Mouse (Mus musculus) embryonic facial prominence, embryonic 15.5 days (tissue): ENCODE measurements around the gene Mast3. TPM values are rescaled to one million over a fixed set of nuclear protein-coding genes. Genes with fewer than 3 reads are reported as not detected.
A peak's percentile ranks its signal among the peaks of the same experiment; 100 is the strongest.

Experiments used
- ATAC-seq: fragments of 200-750 bp; cut with Nextera tagmentation; 2 replicates; pipeline ENCODE4 v1.8.0; 2017; ENCODE audit warnings: low read depth, moderate TSS enrichment; ENCODE audit not compliant: insufficient number of reproducible peaks, low FRiP score, low TSS enrichment
- H3K27ac ChIP-seq: fragments of 300-500 bp; sonication (generic); replicated peaks from 2 replicates; pipeline ENCODE4 v1.5.1; 2015; ENCODE audit warnings: mild to moderate bottlenecking, inconsistent platforms
- H3K27me3 ChIP-seq: fragments of 300-500 bp; sonication (generic); 2 replicates; pipeline ENCODE4 v1.6.1; 2015; ENCODE audit warnings: inconsistent platforms
- H3K36me3 ChIP-seq: fragments of 300-500 bp; sonication (generic); 2 replicates; pipeline ENCODE4 v1.6.1; 2015; ENCODE audit warnings: mild to moderate bottlenecking, inconsistent platforms
- H3K4me1 ChIP-seq: fragments of 300-500 bp; sonication (generic); 2 replicates; pipeline ENCODE4 v1.6.1; 2015; ENCODE audit warnings: inconsistent platforms
- H3K4me2 ChIP-seq: fragments of 300-500 bp; sonication (generic); replicated peaks from 2 replicates; pipeline ENCODE4 v1.6.1; 2015; ENCODE audit warnings: mild to moderate bottlenecking, inconsistent platforms
- H3K4me3 ChIP-seq: fragments of 300-500 bp; sonication (generic); replicated peaks from 2 replicates; pipeline ENCODE4 v1.5.1; 2015; ENCODE audit warnings: mild to moderate bottlenecking, inconsistent platforms
- H3K9ac ChIP-seq: fragments of 300-500 bp; sonication (generic); 2 replicates; pipeline ENCODE4 v1.6.1; 2015; ENCODE audit warnings: inconsistent platforms
- H3K9me3 ChIP-seq: fragments of 300-500 bp; sonication (generic); replicated peaks from 2 replicates; pipeline ENCODE4 v1.6.1; 2016; ENCODE audit warnings: inconsistent platforms
- WGBS: fragments of 180-500 bp; shearing (Covaris S2); methylation state at CpG from one replicate; pipeline ENCODE4 v1.1.7; 2015; 5-methylcytosine and 5-hydroxymethylcytosine counted together
- microRNA-seq: library from miRNA; unstranded; fragments of <30 nt; microRNA quantifications from one replicate; pipeline ENCODE4, GENCODE M21; 2016; ENCODE audit warnings: borderline number of aligned reads
- polyA plus RNA-seq: library from polyadenylated mRNA; unstranded; fragments of >200 nt; fragmentation: Nextera tagmentation; extraction: Ambion mirVana; gene quantifications from 2 replicates; pipeline ENCODE4 v1.2.1, GENCODE M21; 2015

Gene Mast3
- polyA plus RNA-seq, 1 experiment from 2014 or later = 20.2 TPM

DNA sequence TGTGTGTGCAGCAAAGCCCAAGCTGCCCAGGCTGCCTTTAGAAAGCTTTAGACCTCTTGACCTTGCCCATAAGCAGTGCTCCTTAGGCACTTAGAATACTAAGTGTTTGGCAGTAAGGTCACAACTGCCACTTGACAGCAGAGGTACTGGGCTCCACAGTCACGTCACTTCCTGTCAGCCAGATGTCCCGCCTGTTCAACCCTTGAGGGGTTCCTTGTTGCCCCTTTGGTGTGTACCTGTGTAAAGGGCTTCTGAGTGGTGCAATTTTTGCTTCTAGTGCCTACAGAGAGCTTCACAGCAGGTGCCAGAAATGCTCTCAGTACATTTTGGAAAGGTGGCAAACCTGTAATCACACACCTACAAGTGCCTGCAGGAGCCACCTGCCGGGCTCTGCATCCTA lies 66.6 kb downstream of the Mast3 start:
- Histone ChIP-seq H3K36me3 (no peaks in the 10 kb centered on the region), H3K9me3 (no peaks in the 10 kb centered on the region), H3K9ac (no peak overlapping the region), H3K27me3 (peaks cover 38% of the 10 kb centered on the region), H3K4me1 (peaks cover 5% of the 10 kb centered on the region), H3K4me3 (no peak overlapping the region), H3K4me2 (no peak overlapping the region), H3K27ac (no peak overlapping the region)
- ATAC-seq = no peak
- 55% methylated on average over 3 of the region's 3 CpGs for WGBS

DNA sequence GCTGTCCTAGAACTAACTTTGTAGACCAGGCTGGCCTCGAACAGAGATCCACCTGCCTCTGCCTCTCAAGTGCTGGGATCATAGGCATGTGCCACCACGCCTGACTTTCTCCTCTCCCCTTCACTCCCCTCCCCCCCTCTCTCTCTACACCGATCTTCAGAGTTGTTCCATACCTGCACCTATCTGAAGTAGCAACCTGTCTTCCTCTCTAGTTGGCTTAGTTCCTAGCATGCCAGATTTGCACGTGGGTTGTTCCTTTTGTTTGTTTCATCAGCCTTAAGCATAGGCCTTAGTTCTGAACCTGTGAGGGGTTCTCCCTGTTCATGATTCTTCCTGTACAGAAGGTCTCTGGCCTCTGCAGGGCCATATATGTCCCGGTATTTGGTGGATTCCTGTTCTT lies 67.1 kb downstream of the Mast3 start:
- H3K9me3 ChIP-seq = no peaks in the 10 kb centered on the region
- no peak overlapping the region for H3K9ac ChIP-seq
- H3K4me1 ChIP-seq = no peaks in the 10 kb centered on the region
- 62% methylated on average over 5 of the region's 5 CpGs for WGBS
- no peaks in the 10 kb centered on the region for H3K36me3 ChIP-seq
- no peak overlapping the region for H3K27ac ChIP-seq
- no peak overlapping the region for H3K4me2 ChIP-seq
- no peak overlapping the region for H3K4me3 ChIP-seq
- no peak for ATAC-seq
- H3K27me3 ChIP-seq = peaks cover 37% of the 10 kb centered on the region

DNA sequence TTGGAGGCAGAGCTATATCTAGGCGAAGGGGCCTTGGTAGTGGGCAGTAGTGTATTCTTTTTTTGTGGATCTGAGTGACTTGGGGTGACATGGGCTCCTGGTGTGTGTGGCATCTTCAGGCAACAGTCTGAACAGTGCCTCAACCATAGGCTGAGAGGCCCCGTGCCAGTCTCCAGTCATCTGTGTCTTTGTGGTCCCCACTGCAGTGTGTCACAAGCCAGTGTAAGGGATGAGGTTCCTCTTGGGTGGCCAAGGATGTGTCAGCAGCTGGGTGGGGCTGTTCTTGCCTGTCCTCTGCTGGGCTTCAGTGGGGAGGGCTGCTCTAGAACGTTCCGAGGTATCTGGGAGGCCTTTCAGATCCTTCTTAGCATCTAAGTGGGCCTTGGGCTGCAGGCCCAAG lies 73.9 kb downstream of the Mast3 start:
- Histone ChIP-seq H3K9ac (no peak overlapping the region), H3K4me1 (peaks cover 5% of the 10 kb centered on the region; the same call in 1 of the 2 replicates), H3K4me2 (no peak overlapping the region), H3K9me3 (no peaks in the 10 kb centered on the region), H3K27ac (no peak overlapping the region), H3K4me3 (no peak overlapping the region), H3K27me3 (peaks cover 61% of the 10 kb centered on the region), H3K36me3 (no peaks in the 10 kb centered on the region)
- WGBS = 79% methylated on average over 4 of the region's 4 CpGs
- ATAC-seq = no peak

DNA sequence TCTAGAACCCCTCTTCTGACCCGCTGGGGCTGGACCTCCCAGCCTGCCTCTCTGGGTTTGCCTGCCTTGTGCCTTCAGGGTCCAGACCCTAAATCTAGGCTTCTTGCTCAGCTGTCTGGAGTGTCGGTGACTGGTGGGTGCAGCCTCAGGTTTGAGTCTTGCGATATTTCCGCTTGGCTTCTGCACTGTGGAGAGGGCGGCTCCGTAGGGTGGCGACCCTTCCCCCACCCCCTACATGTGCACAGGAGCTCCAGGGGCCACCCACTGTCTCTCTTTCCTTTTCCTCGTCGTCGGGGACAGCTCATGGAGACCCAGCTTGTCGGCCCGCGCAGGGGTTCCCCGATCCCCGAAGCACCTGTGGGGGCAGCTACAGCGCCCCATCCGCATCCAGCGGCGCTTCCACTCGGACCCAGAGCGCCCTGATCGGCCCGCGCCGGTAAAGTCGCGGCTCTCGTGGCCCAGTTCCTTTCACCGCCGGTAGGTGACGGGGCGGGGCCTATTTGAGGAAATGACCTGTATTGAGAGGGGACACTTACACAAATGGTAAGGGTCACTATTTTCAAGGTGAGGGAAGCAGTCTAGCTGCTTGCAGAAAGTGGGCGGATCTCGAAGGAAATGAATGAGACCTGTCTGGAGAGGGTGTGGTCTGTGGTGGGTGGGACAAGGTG lies 74.9 kb downstream of the Mast3 start:
- Histone ChIP-seq H3K4me2 (peak overlapping the region; percentile 49), H3K9me3 (no peaks in the 10 kb centered on the region), H3K4me3 (peak overlapping the region; percentile 30), H3K9ac (no peak overlapping the region), H3K36me3 (no peaks in the 10 kb centered on the region), H3K4me1 (peaks cover 5% of the 10 kb centered on the region; the same call in 1 of the 2 replicates), H3K27ac (no peak overlapping the region), H3K27me3 (peaks cover 64% of the 10 kb centered on the region)
- WGBS = 3% methylated on average over 34 of the region's 34 CpGs
- no peak for ATAC-seq

Small RNA genes within 50 kb of the gene (microRNA-seq; reads per million reads assigned to microRNA genes)
- 0.69 reads per million for gene Mir7240

Other genes starting within 250 kb of the Mast3 start
- 139 and 143 TPM in 2 replicates for gene Isyna1, start 210.7 kb downstream of the Mast3 start, polyA plus RNA-seq
- 127 and 130 TPM in 2 replicates for gene Ssbp4, start 196.2 kb downstream of the Mast3 start, polyA plus RNA-seq
- gene Lrrc25, start 188.9 kb downstream of the Mast3 start, polyA plus RNA-seq = 2.9 and 4.0 TPM in 2 replicates
- 0.16 TPM in 2 replicates for gene Gdf15, start 172.6 kb downstream of the Mast3 start, polyA plus RNA-seq
- gene Pgpep1, start 144.7 kb downstream of the Mast3 start, polyA plus RNA-seq = 52.1 and 56.6 TPM in 2 replicates
- 243 and 244 TPM in 2 replicates for gene Lsm4, start 131.8 kb downstream of the Mast3 start, polyA plus RNA-seq
- gene Jund, start 106.1 kb downstream of the Mast3 start, polyA plus RNA-seq = 97.7 and 99.6 TPM in 2 replicates
- 0.03 and 0.04 TPM in 2 replicates for gene Iqcn, start 101.6 kb downstream of the Mast3 start, polyA plus RNA-seq
- not detected in 2 replicates for gene Gm3336, start 86.5 kb downstream of the Mast3 start, polyA plus RNA-seq
- 0.16 and 0.29 TPM in 2 replicates for gene Pde4c, start 81.3 kb downstream of the Mast3 start, polyA plus RNA-seq
- 22.7 and 28.6 TPM in 2 replicates for gene Rab3a, start 50.4 kb downstream of the Mast3 start, polyA plus RNA-seq
- gene Mpv17l2, start 44.1 kb downstream of the Mast3 start, polyA plus RNA-seq = 41.7 and 42.3 TPM in 2 replicates
- 92.5 and 94.3 TPM in 2 replicates for gene Pik3r2, start 28.3 kb downstream of the Mast3 start, polyA plus RNA-seq
- 0.26 and 0.28 TPM in 2 replicates for gene Il12rb1, start 3.4 kb upstream of the Mast3 start, polyA plus RNA-seq
- 9.3 and 10.1 TPM in 2 replicates for gene Arrdc2, start 34.7 kb upstream of the Mast3 start, polyA plus RNA-seq
- 3.8 and 5.6 TPM in 2 replicates for gene Kcnn1, start 58.2 kb upstream of the Mast3 start, polyA plus RNA-seq
- 99.6 and 104 TPM in 2 replicates for gene Ccdc124, start 68.9 kb upstream of the Mast3 start, polyA plus RNA-seq
- gene Slc5a5, start 87.7 kb upstream of the Mast3 start, polyA plus RNA-seq = 0.45 and 0.64 TPM in 2 replicates
- 4,781 and 4,906 TPM in 2 replicates for gene Rpl18a, start 92.4 kb upstream of the Mast3 start, polyA plus RNA-seq
- 50.1 and 50.2 TPM in 2 replicates for gene Map1s, start 100.9 kb upstream of the Mast3 start, polyA plus RNA-seq